Mouse (Mus musculus): ENCODE results near the gene Chd1l. TPM values are rescaled to one million over a fixed set of nuclear protein-coding genes. Genes with fewer than 3 reads are reported as not detected.

Gene Chd1l
- polyA plus RNA-seq, 1 experiment from 2014 or later = 23.0 TPM

Other genes with a start within 250 kb of the Chd1l start
- gene Olfr1402, start 188.2 kb downstream of the Chd1l start, polyA plus RNA-seq (2016; fragmentation: Nextera tagmentation; extraction: Ambion mirVana) = not detected in 2 replicates
- gene Fmo5, start 18.6 kb upstream of the Chd1l start, polyA plus RNA-seq (2016; fragmentation: Nextera tagmentation; extraction: Ambion mirVana) = 0.48 and 0.62 TPM in 2 replicates
- gene Prkab2, start 48.0 kb upstream of the Chd1l start, polyA plus RNA-seq (2016; fragmentation: Nextera tagmentation; extraction: Ambion mirVana) = 7.2 and 7.3 TPM in 2 replicates
- not detected in 2 replicates for gene Gm17651, start 64.5 kb upstream of the Chd1l start, polyA plus RNA-seq (2016; fragmentation: Nextera tagmentation; extraction: Ambion mirVana)